Mouse (Mus musculus) gastrocnemius, postnatal 25 days (tissue): Measurements from ENCODE around the gene Sft2d1. TPM values are rescaled to one million over a fixed set of nuclear protein-coding genes. Genes with fewer than 3 reads are reported as not detected.
A peak's percentile ranks its signal among the peaks of the same experiment; 100 is the strongest.

ENCODE experiments used
- DNase-seq: peaks from one replicate; pipeline ENCODE4 v3.0.0; 2022
- total RNA-seq, 2 experiments: library from RNA; stranded (reverse); gene quantifications; 1 replicate in 1 of 2; 2 replicates in 1 of 2; pipeline ENCODE4 v1.2.3; 2021

Sft2d1 gene
- total RNA-seq, 2 experiments from 2014 or later: 6.8 to 8.0 TPM

GRCm38 (mm10) chr17:8361281-8362103 is 50.6 kb downstream of the Sft2d1 start:
- DNase-seq: no peak

GRCm38 (mm10) chr17:8367514-8368480 is 56.9 kb downstream of the Sft2d1 start:
- DNase-seq: no peak

GRCm38 (mm10) chr17:8368570-8368969 is 57.7 kb downstream of the Sft2d1 start:
- DNase-seq: no peak

- no peak for DNase-seq
Observed at GRCm38 (mm10) chr17:8369171-8369570, 58.3 kb downstream of the Sft2d1 start.

- DNase-seq: no peak
Observed at GRCm38 (mm10) chr17:8370634-8371229, 59.8 kb downstream of the Sft2d1 start.

GRCm38 (mm10) chr17:8371834-8372233 is 60.9 kb downstream of the Sft2d1 start:
- DNase-seq: peak; percentile 44

GRCm38 (mm10) chr17:8372286-8373046 is 61.6 kb downstream of the Sft2d1 start:
- peak; percentile 51 for DNase-seq

Other genes starting within 250 kb of the Sft2d1 start
- gene Gm49673, start 163.3 kb upstream of the Sft2d1 start, total RNA-seq: under 1 TPM in 1 of 2 experiments, not detected in 1; 0.38 TPM
- 10 to 100 TPM; 13.0 to 14.8 TPM for gene Rnaset2a, start 163.0 kb upstream of the Sft2d1 start, total RNA-seq
- gene Fgfr1op, start 145.6 kb upstream of the Sft2d1 start, total RNA-seq: 10 to 100 TPM; 13.1 to 18.3 TPM
- not detected for gene Ccr6, start 75.1 kb upstream of the Sft2d1 start, total RNA-seq
- gene Mpc1, start 28.2 kb upstream of the Sft2d1 start, total RNA-seq: 100 to 1,000 TPM; 407 to 421 TPM
- under 1 TPM; 0.08 to 0.10 TPM for gene Prr18, start 26.4 kb downstream of the Sft2d1 start, total RNA-seq
- gene T2, start 44.9 kb downstream of the Sft2d1 start, total RNA-seq: not detected
- not detected for gene T, start 123.3 kb downstream of the Sft2d1 start, total RNA-seq
- gene Pde10a, start 214.3 kb downstream of the Sft2d1 start, total RNA-seq: 1 to 10 TPM; 3.5 to 7.9 TPM